Mouse (Mus musculus): Measurements from ENCODE around the gene Lemd2. TPM values are rescaled to one million over a fixed set of nuclear protein-coding genes. Genes with fewer than 3 reads are reported as not detected.

Lemd2 gene
- total and polyA plus RNA-seq, 3 experiments, result 46.8 to 59.7 TPM; not detected in 1

DNA sequence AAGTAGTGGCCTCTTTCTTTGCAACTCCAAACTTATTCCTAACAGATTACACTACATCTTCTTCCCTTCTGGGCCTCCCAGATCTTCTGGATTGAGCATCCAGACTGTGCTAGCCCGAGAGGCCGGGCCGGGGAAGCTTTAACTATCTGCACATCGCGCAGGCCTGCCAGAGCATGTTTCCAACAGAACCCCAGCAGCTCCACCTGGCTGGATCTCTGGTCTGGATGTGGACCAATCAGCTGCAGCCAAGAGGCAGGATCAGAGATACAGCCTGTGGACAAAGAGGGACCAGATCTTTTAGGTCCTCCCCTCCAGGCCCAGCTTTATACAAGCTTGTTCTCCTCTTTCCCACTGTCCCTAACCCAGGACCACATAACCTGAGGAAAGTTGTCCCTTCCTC, 35.7 kb upstream of the Lemd2 start:
- no peaks in the 10 kb centered on the region for H3K27me3 ChIP-seq (ENCODE audit: control insufficient read depth in 1 of 2, insufficient read depth in 2 of 2, low read length in 2 of 2)

DNA sequence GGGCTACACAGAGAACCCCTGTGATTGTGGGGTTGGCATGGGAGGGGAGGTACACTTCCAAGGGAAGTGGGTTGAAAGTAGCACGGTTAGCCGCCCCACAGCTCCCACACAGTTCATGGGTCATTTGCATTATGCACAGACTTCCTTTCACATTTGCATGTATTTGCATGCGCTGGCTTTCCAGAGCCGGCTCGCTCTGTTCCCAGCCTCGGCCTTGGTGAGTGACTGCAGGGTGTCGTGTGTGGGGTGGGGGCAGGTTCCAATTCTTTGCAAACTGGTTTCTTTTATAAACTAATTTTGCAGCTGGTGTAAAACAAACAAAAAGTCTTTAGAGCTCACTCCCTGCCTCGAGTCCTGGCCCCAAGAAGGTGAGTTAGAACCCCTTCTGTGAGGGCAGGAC, 34.4 kb upstream of the Lemd2 start:
- no peaks in the 10 kb centered on the region for H3K79me2 ChIP-seq (ENCODE audit: control insufficient read depth, insufficient read depth, low read length, poor library complexity)
- no peak for DNase-seq (ENCODE audit: low read depth, low spot score)
- no peaks in the 10 kb centered on the region for H3K4me1 ChIP-seq (ENCODE audit: control insufficient read depth in 1 of 2, insufficient read depth in 2 of 2, low read length in 2 of 2)
- no peaks in the 10 kb centered on the region for H3K36me3 ChIP-seq (ENCODE audit: control insufficient read depth in 1 of 2, insufficient read depth in 2 of 2, low read length in 2 of 2)
- no peak overlapping the region for H3K9ac ChIP-seq (ENCODE audit: control insufficient read depth, low read depth, low read length, poor library complexity, severe bottlenecking)
- no peaks in the 10 kb centered on the region for H3K9me3 ChIP-seq (replicated peaks; ENCODE audit: insufficient read depth, low read length)
- H3K27ac ChIP-seq (ENCODE audit: control insufficient read depth, low read depth, low read length), result no peak overlapping the region
- no peak overlapping the region for H3K4me3 ChIP-seq (ENCODE audit: control insufficient read depth in 1 of 2, insufficient read depth in 1 of 2, low read depth in 2 of 2, low read length in 2 of 2)
- no peaks in the 10 kb centered on the region for H3K27me3 ChIP-seq (ENCODE audit: control insufficient read depth in 1 of 2, insufficient read depth in 2 of 2, low read length in 2 of 2)
- TF ChIP-seq HCFC1 (IDR thresholded peaks at IDR 0.05; ENCODE audit: low read depth, low read length), result no peak
- no peak for TF ChIP-seq NELFE (IDR thresholded peaks at IDR 0.05; ENCODE audit: low read depth, low read length)
- no peak for TF ChIP-seq TCF12 (IDR thresholded peaks at IDR 0.05; ENCODE audit: low read depth, low read length)
- TF ChIP-seq BHLHE40 (IDR thresholded peaks at IDR 0.05; ENCODE audit: borderline replicate concordance, low read depth, low read length), result no peak
- TF ChIP-seq CHD1 (IDR thresholded peaks at IDR 0.05; ENCODE audit: low read depth, low read length), result no peak
- no peak for TF ChIP-seq GABPA (IDR thresholded peaks at IDR 0.05; ENCODE audit: low read depth, low read length)
- TF ChIP-seq SMC3 (IDR thresholded peaks at IDR 0.05; ENCODE audit: low read depth, low read length), result no peak
- TF ChIP-seq EP300 (IDR thresholded peaks at IDR 0.05; ENCODE audit: low read depth in 1 of 2, low read length in 2 of 2), result no peak
- no peak for TF ChIP-seq MAFK (IDR thresholded peaks at IDR 0.05; ENCODE audit: borderline replicate concordance, low read depth, low read length)
- TF ChIP-seq E2F4 (IDR thresholded peaks at IDR 0.05; ENCODE audit: borderline replicate concordance, low read depth, low read length), result no peak
- TF ChIP-seq MAX (IDR thresholded peaks at IDR 0.05; ENCODE audit: low read length), result no peak
- TF ChIP-seq MAZ (IDR thresholded peaks at IDR 0.05; ENCODE audit: low read depth, low read length), result no peak

More for the DNA sequence above, 35.7 kb upstream of the Lemd2 start:
- DNase-seq (ENCODE audit: low read depth, low spot score), result no peak
- no peak overlapping the region for H3K9ac ChIP-seq (ENCODE audit: control insufficient read depth, low read depth, low read length, poor library complexity, severe bottlenecking)
- H3K4me3 ChIP-seq (ENCODE audit: control insufficient read depth in 1 of 2, insufficient read depth in 1 of 2, low read depth in 2 of 2, low read length in 2 of 2), result no peak overlapping the region
- no peak for TF ChIP-seq POLR2A (IDR thresholded peaks at IDR 0.05; ENCODE audit: control insufficient read depth in 1 of 2, insufficient read depth in 1 of 2, low read depth in 1 of 2, low read length in 2 of 2, poor library complexity in 1 of 2)
- TF ChIP-seq TBP (IDR thresholded peaks at IDR 0.05; ENCODE audit: low read depth, low read length), result no peak
- TF ChIP-seq RAD21 (IDR thresholded peaks at IDR 0.05; ENCODE audit: low read depth, low read length), result no peak
- no peak for TF ChIP-seq TCF12 (IDR thresholded peaks at IDR 0.05; ENCODE audit: low read depth, low read length)
- no peak for TF ChIP-seq RCOR1 (IDR thresholded peaks at IDR 0.05; ENCODE audit: low read depth, low read length)
- TF ChIP-seq MEF2A (IDR thresholded peaks at IDR 0.05; ENCODE audit: extremely low read depth, insufficient replicate concordance, low read depth, low read length, poor library complexity, severe bottlenecking), result no peak
- TF ChIP-seq ZC3H11A (IDR thresholded peaks at IDR 0.05; ENCODE audit: low read depth, low read length), result no peak
- no peak for TF ChIP-seq CHD2 (IDR thresholded peaks at IDR 0.05; ENCODE audit: low read length)
- no peak for TF ChIP-seq HCFC1 (IDR thresholded peaks at IDR 0.05; ENCODE audit: low read depth, low read length)
- TF ChIP-seq USF2 (IDR thresholded peaks at IDR 0.05; ENCODE audit: borderline replicate concordance in 1 of 2, insufficient read depth in 1 of 2, low read depth in 1 of 2, low read length in 2 of 2), result no peak
- no peak for TF ChIP-seq ETS1 (IDR thresholded peaks at IDR 0.05; ENCODE audit: low read depth, low read length)
- TF ChIP-seq CHD1 (IDR thresholded peaks at IDR 0.05; ENCODE audit: low read depth, low read length), result no peak
- no peak for TF ChIP-seq NELFE (IDR thresholded peaks at IDR 0.05; ENCODE audit: low read depth, low read length)
- no peak for TF ChIP-seq GABPA (IDR thresholded peaks at IDR 0.05; ENCODE audit: low read depth, low read length)
- TF ChIP-seq MYC (IDR thresholded peaks at IDR 0.05; ENCODE audit: low read depth, low read length), result no peak
- no peak for TF ChIP-seq MAFK (IDR thresholded peaks at IDR 0.05; ENCODE audit: borderline replicate concordance, low read depth, low read length)
- no peak for TF ChIP-seq ELF1 (IDR thresholded peaks at IDR 0.05; ENCODE audit: low read depth, low read length)
- no peak for TF ChIP-seq E2F4 (IDR thresholded peaks at IDR 0.05; ENCODE audit: borderline replicate concordance, low read depth, low read length)
- TF ChIP-seq BHLHE40 (IDR thresholded peaks at IDR 0.05; ENCODE audit: borderline replicate concordance, low read depth, low read length), result no peak
- H3K9me3 ChIP-seq (replicated peaks; ENCODE audit: insufficient read depth, low read length), result no peaks in the 10 kb centered on the region
- H3K36me3 ChIP-seq (ENCODE audit: control insufficient read depth in 1 of 2, insufficient read depth in 2 of 2, low read length in 2 of 2), result no peaks in the 10 kb centered on the region
- no peaks in the 10 kb centered on the region for H3K4me1 ChIP-seq (ENCODE audit: control insufficient read depth in 1 of 2, insufficient read depth in 2 of 2, low read length in 2 of 2)
- no peaks in the 10 kb centered on the region for H3K79me2 ChIP-seq (ENCODE audit: control insufficient read depth, insufficient read depth, low read length, poor library complexity)
- H3K27ac ChIP-seq (ENCODE audit: control insufficient read depth, low read depth, low read length), result no peak overlapping the region
